Mouse (Mus musculus) stomach, embryonic 15.5 days (tissue): ENCODE data around the gene Fam234a. TPM values are rescaled to one million over a fixed set of nuclear protein-coding genes. Genes with fewer than 3 reads are reported as not detected.
A peak's percentile ranks its signal among the peaks of the same experiment; 100 is the strongest.

ENCODE experiments used
- ATAC-seq: fragments of 200-750 bp; cut with Nextera tagmentation; 2 replicates; pipeline ENCODE4 v1.8.0; 2017; ENCODE audit warnings: low read depth, moderate number of reproducible peaks, moderate TSS enrichment; ENCODE audit not compliant: insufficient read depth, low FRiP score
- H3K27ac ChIP-seq: fragments of 300-500 bp; sonication (generic); 2 replicates; pipeline ENCODE4 v1.5.1; 2015; ENCODE audit warnings: mild to moderate bottlenecking, inconsistent platforms
- H3K27me3 ChIP-seq: fragments of 300-500 bp; sonication (generic); replicated peaks from 2 replicates; pipeline ENCODE4 v1.6.1; 2015; ENCODE audit warnings: inconsistent platforms
- H3K36me3 ChIP-seq: fragments of 300-500 bp; sonication (generic); 2 replicates; pipeline ENCODE4 v1.6.1; 2015; ENCODE audit warnings: inconsistent platforms
- H3K4me1 ChIP-seq: fragments of 300-500 bp; sonication (generic); 2 replicates; pipeline ENCODE4 v1.6.1; 2015; ENCODE audit warnings: inconsistent platforms
- H3K4me2 ChIP-seq: fragments of 300-500 bp; sonication (generic); 2 replicates; pipeline ENCODE4 v1.6.1; 2015; ENCODE audit warnings: mild to moderate bottlenecking, inconsistent platforms
- H3K4me3 ChIP-seq: fragments of 300-500 bp; sonication (generic); replicated peaks from 2 replicates; pipeline ENCODE4 v1.5.1; 2015; ENCODE audit warnings: inconsistent platforms
- H3K9ac ChIP-seq: fragments of 300-500 bp; sonication (generic); 2 replicates; pipeline ENCODE4 v1.6.1; 2015; ENCODE audit warnings: inconsistent platforms
- H3K9me3 ChIP-seq: fragments of 300-500 bp; sonication (generic); 2 replicates; pipeline ENCODE4 v1.6.1; 2016; ENCODE audit warnings: inconsistent platforms
- WGBS: fragments of 180-500 bp; shearing (Covaris S2); methylation state at CpG from one replicate; pipeline ENCODE4 v1.1.7; 2015; 5-methylcytosine and 5-hydroxymethylcytosine counted together
- polyA plus RNA-seq: library from polyadenylated mRNA; unstranded; fragments of >200 nt; fragmentation: Nextera tagmentation; extraction: Ambion mirVana; gene quantifications from 2 replicates; pipeline ENCODE4 v1.2.1, GENCODE M21; 2015

The Fam234a gene
- polyA plus RNA-seq, 1 experiment from 2014 or later = 73.6 TPM

DNA sequence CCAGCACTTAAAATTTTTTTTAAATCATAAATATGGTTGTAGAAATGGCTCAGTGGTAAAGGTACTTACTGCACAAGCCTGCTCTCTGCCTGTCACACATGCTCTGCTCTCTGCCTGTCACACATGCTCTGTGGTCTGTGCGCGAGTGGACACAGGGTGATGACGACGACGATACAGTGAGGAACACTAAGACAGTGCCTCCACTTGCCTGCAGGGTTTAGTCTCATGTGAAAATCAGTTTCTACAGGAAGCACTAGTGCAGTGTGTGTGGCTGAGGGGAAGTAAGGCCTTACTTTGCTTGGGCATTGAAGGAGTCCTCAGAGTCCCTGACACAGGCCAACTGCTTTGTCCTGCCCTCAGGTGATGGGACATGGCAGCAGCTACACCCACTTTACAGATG lies 14.3 kb downstream of the Fam234a start:
- Histone ChIP-seq H3K36me3 (no peaks in the 10 kb centered on the region), H3K9me3 (no peaks in the 10 kb centered on the region), H3K4me3 (no peak overlapping the region), H3K27me3 (no peaks in the 10 kb centered on the region), H3K4me1 (no peaks in the 10 kb centered on the region), H3K27ac (no peak overlapping the region), H3K4me2 (no peak overlapping the region), H3K9ac (no peak overlapping the region)
- ATAC-seq = no peak
- WGBS = 90% methylated on average over 5 of the region's 5 CpGs

DNA sequence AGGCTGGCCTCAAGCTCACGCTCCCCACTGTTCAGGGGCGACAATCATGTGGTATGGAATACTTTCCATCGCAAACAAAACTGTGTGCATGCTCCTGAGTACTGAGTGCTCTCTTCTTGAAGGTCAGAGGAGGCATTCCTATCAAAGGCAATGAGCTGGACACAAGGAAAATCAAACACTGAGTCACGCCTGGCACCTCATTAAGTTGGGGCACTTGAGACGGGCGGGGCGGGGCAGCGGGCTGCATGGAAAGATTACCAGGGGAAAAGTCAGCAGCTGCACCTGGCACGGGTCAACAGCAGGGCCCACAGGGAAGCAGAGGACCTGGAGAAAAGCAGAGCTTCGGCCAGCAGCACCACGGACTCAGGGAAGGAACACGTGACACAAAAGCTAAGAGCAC lies 18.9 kb downstream of the Fam234a start:
- no peaks in the 10 kb centered on the region for H3K9me3 ChIP-seq

GRCm38 (mm10) chr17:26221508-26221907 lies 22.5 kb downstream of the Fam234a start:
- Histone ChIP-seq H3K4me1 (no peaks in the 10 kb centered on the region), H3K9me3 (no peaks in the 10 kb centered on the region), H3K27me3 (no peaks in the 10 kb centered on the region), H3K27ac (no peak overlapping the region), H3K4me2 (no peak overlapping the region), H3K9ac (no peak overlapping the region), H3K4me3 (no peak overlapping the region), H3K36me3 (peaks cover 8% of the 10 kb centered on the region; the same call in 1 of the 2 replicates)
- ATAC-seq = no peak
- WGBS = 65% methylated on average over 2 of the region's 2 CpGs

More for the DNA sequence above, 18.9 kb downstream of the Fam234a start:
- Histone ChIP-seq H3K27ac (peak overlapping the region; percentile 71), H3K27me3 (no peaks in the 10 kb centered on the region), H3K9ac (no peak overlapping the region), H3K4me1 (no peaks in the 10 kb centered on the region), H3K36me3 (0 out of 2 replicates have a peak, but pooled peaks cover 3% of the 10 kb centered on the region), H3K4me2 (no peak overlapping the region), H3K4me3 (no peak overlapping the region)
- ATAC-seq = peak; percentile 86
- 65% methylated on average over 12 of the region's 12 CpGs for WGBS

DNA sequence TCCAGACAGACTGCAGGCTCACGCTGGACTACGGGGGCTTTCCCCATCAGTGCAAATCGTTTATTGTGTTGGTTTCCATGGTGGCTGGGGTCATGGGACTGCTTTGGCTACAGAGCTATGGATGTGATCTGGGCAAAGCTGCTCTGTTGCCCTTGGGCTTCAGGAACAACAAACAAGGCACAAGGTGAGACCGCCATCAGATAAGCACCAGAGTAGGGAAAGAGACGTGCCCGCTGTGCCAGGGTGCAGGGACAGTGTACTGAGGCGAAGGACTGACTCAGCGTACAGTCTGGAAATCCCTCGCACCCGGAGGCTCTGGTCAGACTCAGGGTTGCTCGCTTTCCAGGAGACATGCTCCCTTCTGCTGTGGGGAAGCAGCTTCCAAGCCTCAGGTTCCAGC lies 31.4 kb downstream of the Fam234a start:
- peak overlapping the region; percentile 65; the same call in 1 of the 2 replicates for H3K27ac ChIP-seq
- peak; percentile 82 for ATAC-seq
- no peak overlapping the region for H3K4me2 ChIP-seq
- no peak overlapping the region for H3K4me3 ChIP-seq
- 80% methylated on average over 11 of the region's 11 CpGs for WGBS
- H3K4me1 ChIP-seq = no peaks in the 10 kb centered on the region
- H3K9me3 ChIP-seq = no peaks in the 10 kb centered on the region
- peaks cover 4% of the 10 kb centered on the region; the same call in 1 of the 2 replicates for H3K36me3 ChIP-seq
- H3K27me3 ChIP-seq = no peaks in the 10 kb centered on the region
- H3K9ac ChIP-seq = no peak overlapping the region

DNA sequence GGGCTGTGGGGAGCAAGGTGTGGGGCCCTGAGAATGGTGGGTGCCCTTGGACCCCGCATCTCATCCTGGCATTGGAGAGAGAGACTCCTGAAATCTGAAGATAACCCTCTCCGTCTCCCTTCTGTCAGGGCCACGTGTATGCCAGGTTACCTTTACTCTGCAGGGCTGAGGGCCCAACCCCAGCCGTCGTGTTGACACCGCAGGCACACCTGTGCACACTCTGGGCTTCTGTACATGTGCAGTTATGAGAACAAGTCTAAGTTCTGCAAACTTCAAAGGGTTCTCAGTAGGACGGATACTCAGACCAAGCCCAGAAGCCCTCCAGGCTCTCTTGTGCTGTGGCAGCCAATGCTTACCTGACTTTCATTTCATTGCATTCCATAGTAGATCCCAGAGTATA lies 31.8 kb downstream of the Fam234a start:
- Histone ChIP-seq H3K9ac (no peak overlapping the region), H3K27me3 (no peaks in the 10 kb centered on the region), H3K27ac (0 out of 2 replicates have a peak overlapping the region, but pooled peaks have one; percentile 12), H3K4me2 (no peak overlapping the region), H3K4me3 (no peak overlapping the region), H3K4me1 (no peaks in the 10 kb centered on the region), H3K36me3 (peaks cover 4% of the 10 kb centered on the region; the same call in 1 of the 2 replicates), H3K9me3 (no peaks in the 10 kb centered on the region)
- 73% methylated on average over 7 of the region's 7 CpGs for WGBS
- ATAC-seq = peak; percentile 56; the same call in 1 of the 2 replicates

DNA sequence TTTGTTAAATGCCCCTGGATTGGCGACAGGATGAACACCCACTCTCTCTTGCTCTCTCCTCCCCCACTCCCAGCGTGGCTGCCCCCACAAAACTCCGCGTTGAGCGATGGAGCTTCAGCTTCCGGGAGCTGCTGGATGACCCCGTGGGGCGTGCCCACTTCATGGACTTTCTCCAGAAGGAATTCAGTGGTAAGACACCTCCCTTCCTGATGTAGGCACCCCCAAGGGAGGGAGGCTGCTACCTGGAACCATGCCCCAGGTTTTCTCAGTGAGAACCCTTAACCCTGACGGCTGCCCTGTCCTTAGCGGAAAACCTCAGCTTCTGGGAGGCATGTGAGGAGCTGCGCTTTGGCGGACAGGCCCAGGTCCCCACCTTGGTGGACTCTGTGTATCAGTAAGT lies 36.4 kb downstream of the Fam234a start, which contains the start of gene Arhgdig:
TSS of gene Arhgdig (minus strand) at position 101 of the 400 bp plus-strand sequence.
- Histone ChIP-seq H3K4me1 (peaks cover 10% of the 10 kb centered on the region), H3K9me3 (no peaks in the 10 kb centered on the region), H3K4me2 (no peak within 1 kb of the TSS), H3K27me3 (peaks cover 23% of the 10 kb centered on the region), H3K4me3 (no peak within 1 kb of the TSS), H3K9ac (no peak within 1 kb of the TSS), H3K36me3 (no peaks in the 10 kb centered on the region), H3K27ac (no peak within 1 kb of the TSS)
- 83% methylated on average over 12 of the region's 12 CpGs for WGBS
- ATAC-seq = no peak

- ATAC-seq = no peak
- H3K36me3 ChIP-seq = no peaks in the 10 kb centered on the region
- H3K4me2 ChIP-seq = no peak overlapping the region
- WGBS = 32% methylated on average over 1 of the region's 1 CpGs
- H3K4me1 ChIP-seq = peaks cover 14% of the 10 kb centered on the region
- H3K27me3 ChIP-seq = peaks cover 36% of the 10 kb centered on the region
- no peak overlapping the region for H3K4me3 ChIP-seq
- H3K27ac ChIP-seq = no peak overlapping the region
- no peak overlapping the region for H3K9ac ChIP-seq
- H3K9me3 ChIP-seq = no peaks in the 10 kb centered on the region
Observed at GRCm38 (mm10) chr17:26206392-26206791, 37.6 kb downstream of the Fam234a start.

GRCm38 (mm10) chr17:26204766-26205165 lies 39.3 kb downstream of the Fam234a start:
- Histone ChIP-seq H3K36me3 (no peaks in the 10 kb centered on the region), H3K4me2 (no peak overlapping the region), H3K27ac (no peak overlapping the region), H3K4me1 (peaks cover 21% of the 10 kb centered on the region), H3K9ac (no peak overlapping the region), H3K9me3 (no peaks in the 10 kb centered on the region), H3K27me3 (peaks cover 53% of the 10 kb centered on the region), H3K4me3 (no peak overlapping the region)
- 35% methylated on average over 11 of the region's 11 CpGs for WGBS
- no peak for ATAC-seq

DNA sequence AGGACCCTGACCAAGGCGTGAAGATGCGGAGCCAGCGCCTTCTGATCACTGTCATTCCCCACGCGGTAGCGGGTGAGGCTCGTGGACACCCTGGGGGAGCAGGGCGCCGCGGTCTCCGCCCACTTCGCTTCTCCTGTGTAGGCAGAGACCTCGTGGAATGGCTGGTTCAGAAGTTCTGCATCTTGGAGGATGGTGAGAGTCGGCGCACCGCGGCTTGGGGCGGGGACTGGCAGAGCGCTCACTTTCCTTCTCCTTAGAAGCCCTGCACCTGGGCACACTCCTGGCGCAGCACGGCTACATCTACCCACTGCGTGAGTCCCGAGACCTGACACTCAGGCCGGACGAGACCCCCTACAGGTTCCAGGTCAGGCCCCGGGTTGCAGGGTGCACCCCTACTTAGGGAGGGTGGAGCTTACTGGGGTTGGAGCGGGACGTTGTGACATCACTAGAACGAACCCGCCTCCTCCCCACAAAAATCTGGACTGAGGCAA lies 40.7 kb downstream of the Fam234a start:
- no peak overlapping the region for H3K27ac ChIP-seq
- H3K4me1 ChIP-seq = peaks cover 21% of the 10 kb centered on the region
- H3K4me2 ChIP-seq = peak overlapping the region; percentile 96
- H3K36me3 ChIP-seq = no peaks in the 10 kb centered on the region
- WGBS = 1% methylated on average over 30 of the region's 30 CpGs
- H3K9me3 ChIP-seq = no peaks in the 10 kb centered on the region
- no peak for ATAC-seq
- H3K9ac ChIP-seq = peak overlapping the region; percentile 10; the same call in 1 of the 2 replicates
- H3K4me3 ChIP-seq = peak overlapping the region; percentile 53
- peaks cover 54% of the 10 kb centered on the region for H3K27me3 ChIP-seq

GRCm38 (mm10) chr17:26202737-26203136 lies 41.3 kb downstream of the Fam234a start, which contains the start of gene Rgs11:
Rgs11 (plus strand) TSS chr17:26202951.
- Histone ChIP-seq H3K9ac (peak within 1 kb of the TSS; percentile 10; the same call in 1 of the 2 replicates), H3K4me2 (peak within 1 kb of the TSS; percentile 98), H3K27me3 (peaks cover 54% of the 10 kb centered on the region), H3K36me3 (0 out of 2 replicates have a peak, but pooled peaks cover 2% of the 10 kb centered on the region), H3K4me3 (peak within 1 kb of the TSS; percentile 58), H3K4me1 (peaks cover 21% of the 10 kb centered on the region), H3K9me3 (no peaks in the 10 kb centered on the region), H3K27ac (no peak within 1 kb of the TSS)
- 2% methylated on average over 22 of the region's 22 CpGs for WGBS
- no peak for ATAC-seq

DNA sequence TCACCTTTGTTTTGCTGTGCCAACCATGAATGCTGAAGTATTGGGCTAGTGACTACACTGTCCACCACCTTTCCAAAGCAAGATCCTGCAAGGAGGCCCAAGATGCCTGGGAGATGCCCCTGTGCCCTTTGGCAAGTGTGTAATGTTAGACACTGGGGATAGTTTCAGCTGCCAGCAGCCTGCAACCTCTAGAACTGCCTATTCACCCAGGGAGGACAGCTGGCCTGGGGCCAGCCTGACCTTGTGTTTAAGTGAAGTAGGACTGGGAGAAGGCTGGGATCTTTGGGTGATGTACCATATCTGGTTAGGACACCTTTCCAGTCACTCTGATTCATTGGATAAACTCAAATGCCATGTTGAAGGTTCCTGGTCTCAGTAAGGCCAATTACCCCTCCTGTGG lies 42.0 kb downstream of the Fam234a start:
- H3K27ac ChIP-seq = no peak overlapping the region

DNA sequence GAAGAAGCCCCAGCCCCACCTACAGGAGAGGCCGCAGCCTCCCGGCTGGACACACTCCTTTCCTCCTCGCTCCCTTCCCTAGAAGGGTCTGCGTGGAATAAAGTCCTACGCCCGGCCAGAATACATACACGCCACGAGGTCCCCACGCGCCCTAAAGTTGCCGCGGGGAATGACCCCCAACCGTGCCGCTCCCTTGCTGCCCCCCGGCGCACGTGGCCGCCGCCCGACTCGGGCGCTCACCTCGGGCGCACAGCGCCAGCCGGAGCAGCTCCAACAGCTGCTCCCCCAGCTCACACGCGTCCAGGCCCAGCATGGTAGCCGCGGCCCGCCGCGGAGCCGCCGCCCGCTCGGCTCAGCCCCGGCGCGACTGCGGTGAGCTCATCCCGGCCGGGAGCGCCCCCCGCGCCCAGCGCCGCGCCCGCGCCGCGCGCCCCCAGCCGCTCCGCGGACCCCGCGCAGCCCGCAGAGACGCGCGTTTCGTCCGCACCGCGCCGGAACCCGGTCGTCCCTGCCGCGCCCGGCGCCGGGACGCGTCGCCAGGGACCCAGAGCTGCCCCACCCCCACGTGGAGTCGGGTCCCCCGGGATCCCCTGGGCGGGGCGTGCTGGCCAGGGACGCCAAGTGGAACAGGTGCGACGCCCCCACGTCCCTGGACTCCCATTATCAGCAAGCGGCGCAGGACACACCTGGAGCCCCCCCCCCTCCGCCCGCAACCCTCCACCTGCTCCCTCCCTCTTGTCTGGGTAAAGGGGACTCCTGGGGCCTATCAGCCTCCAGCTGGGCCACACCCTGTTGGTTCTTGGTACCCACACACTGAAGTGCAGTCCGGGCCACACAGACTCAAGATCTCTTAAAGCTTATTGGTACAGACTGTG lies 43.0 kb downstream of the Fam234a start:
- peak; percentile 68 for ATAC-seq
- under 1% methylated on average over 76 of the region's 92 CpGs for WGBS
- H3K27me3 ChIP-seq = peaks cover 54% of the 10 kb centered on the region
- H3K4me3 ChIP-seq = peak overlapping the region; percentile 58
- peak overlapping the region; percentile 98 for H3K4me2 ChIP-seq
- peak overlapping the region; percentile 39; the same call in 1 of the 2 replicates for H3K9ac ChIP-seq
- H3K36me3 ChIP-seq = peaks cover 8% of the 10 kb centered on the region; the same call in 1 of the 2 replicates
- peaks cover 21% of the 10 kb centered on the region for H3K4me1 ChIP-seq
- H3K9me3 ChIP-seq = no peaks in the 10 kb centered on the region
- H3K27ac ChIP-seq = peak overlapping the region; percentile 59

More for the DNA sequence above, 42.0 kb downstream of the Fam234a start:
- Histone ChIP-seq H3K4me1 (peaks cover 21% of the 10 kb centered on the region), H3K9ac (no peak overlapping the region), H3K27me3 (peaks cover 54% of the 10 kb centered on the region), H3K4me3 (0 out of 2 replicates have a peak overlapping the region, but pooled peaks have one; percentile 58), H3K36me3 (0 out of 2 replicates have a peak, but pooled peaks cover 8% of the 10 kb centered on the region), H3K4me2 (peak overlapping the region; percentile 98), H3K9me3 (no peaks in the 10 kb centered on the region)
- no peak for ATAC-seq
